Mouse (Mus musculus) small intestine, adult 2 months (tissue): ENCODE measurements around the gene Fam20b.

Experiments
- CTCF ChIP-seq: fragments of 200-500 bp; IDR thresholded peaks from 2 replicates; pipeline ENCODE4 v1.5.1; 2012; ENCODE audit warnings: low read depth, mild to moderate bottlenecking, control low read depth, inconsistent platforms, low read length, moderate library complexity, mixed read lengths; ENCODE audit not compliant: insufficient replicate concordance, insufficient read length; ENCODE audit errors: extremely low read depth
- POLR2A ChIP-seq: fragments of 200-500 bp; IDR thresholded peaks from 2 replicates; pipeline ENCODE4 v1.6.1; 2012; ENCODE audit warnings: low read depth, mild to moderate bottlenecking, control low read depth, inconsistent platforms, low read length, moderate library complexity

DNA sequence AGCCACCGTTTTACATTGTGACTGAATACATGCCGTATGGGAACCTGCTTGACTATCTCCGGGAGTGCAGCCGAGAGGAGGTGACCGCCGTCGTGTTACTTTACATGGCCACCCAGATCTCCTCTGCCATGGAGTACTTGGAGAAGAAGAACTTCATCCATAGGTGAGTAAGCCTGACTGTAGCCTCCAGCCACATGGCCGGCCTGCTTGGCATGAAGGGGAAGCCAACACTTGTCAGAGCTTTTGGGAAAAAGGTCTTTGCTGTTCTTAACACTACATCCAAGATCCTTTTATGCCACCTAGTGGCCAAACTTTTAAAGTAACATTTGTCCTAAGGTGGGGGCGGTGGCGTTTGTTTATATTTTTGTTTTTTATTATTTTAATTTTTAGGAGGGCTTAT is 85.8 kb downstream of the Fam20b start:
- TF ChIP-seq POLR2A = no peak
- TF ChIP-seq CTCF = peak; percentile 50; the same call in 1 of the 2 replicates
